Mouse (Mus musculus): ENCODE results near the gene Pik3r2.

The Pik3r2 gene

GRCm38 (mm10) chr8:70757523-70758307 is 18.8 kb downstream of the Pik3r2 start:
- no peak for DNase-seq (ENCODE audit: low read depth, low spot score)

- no peak for DNase-seq (ENCODE audit: low read depth, low spot score)
Observed at GRCm38 (mm10) chr8:70756476-70757040, 20.0 kb downstream of the Pik3r2 start.

- no peak for DNase-seq (ENCODE audit: low read depth, low spot score)
Observed at GRCm38 (mm10) chr8:70755661-70756475, 20.6 kb downstream of the Pik3r2 start.

- DNase-seq (ENCODE audit: low read depth, low spot score), result no peak
Observed at GRCm38 (mm10) chr8:70754871-70755660, 21.4 kb downstream of the Pik3r2 start.

- peak; percentile 99 for DNase-seq (ENCODE audit: low read depth, low spot score)
Observed at GRCm38 (mm10) chr8:70754043-70754870, 22.3 kb downstream of the Pik3r2 start, which contains the start of gene Rab3a. Gene Rab3a (plus strand): TSS chr8:70754679.

- DNase-seq (ENCODE audit: low read depth, low spot score), result peak; percentile 79
Observed at GRCm38 (mm10) chr8:70753151-70753550, 23.4 kb downstream of the Pik3r2 start.

GRCm38 (mm10) chr8:70752000-70752764 is 24.3 kb downstream of the Pik3r2 start:
- no peak for DNase-seq (ENCODE audit: low read depth, low spot score)

GRCm38 (mm10) chr8:70750128-70750680 is 26.3 kb downstream of the Pik3r2 start:
- DNase-seq (ENCODE audit: low read depth, low spot score), result no peak

GRCm38 (mm10) chr8:70749097-70749674 is 27.3 kb downstream of the Pik3r2 start:
- no peak for DNase-seq (ENCODE audit: low read depth, low spot score)

GRCm38 (mm10) chr8:70748246-70749096 is 28.0 kb downstream of the Pik3r2 start:
- no peak for DNase-seq (ENCODE audit: low read depth, low spot score)

GRCm38 (mm10) chr8:70747211-70747890 is 29.2 kb downstream of the Pik3r2 start:
- no peak for DNase-seq (ENCODE audit: low read depth, low spot score)

GRCm38 (mm10) chr8:70746676-70747075 is 29.8 kb downstream of the Pik3r2 start:
- DNase-seq (ENCODE audit: low read depth, low spot score), result no peak

- DNase-seq (ENCODE audit: low read depth, low spot score), result no peak
Observed at GRCm38 (mm10) chr8:70745691-70746220, 30.8 kb downstream of the Pik3r2 start.

- DNase-seq (ENCODE audit: low read depth, low spot score), result no peak
Observed at GRCm38 (mm10) chr8:70744806-70745205, 31.7 kb downstream of the Pik3r2 start.

- no peak for DNase-seq (ENCODE audit: low read depth, low spot score)
Observed at GRCm38 (mm10) chr8:70743656-70744590, 32.6 kb downstream of the Pik3r2 start.

GRCm38 (mm10) chr8:70742981-70743655 is 33.4 kb downstream of the Pik3r2 start:
- DNase-seq (ENCODE audit: low read depth, low spot score), result no peak

Measured in telencephalon, adult 2 months (tissue).